Mouse (Mus musculus) lung, adult 2 months (tissue): ENCODE results near the gene Kcnip1.

ENCODE experiments used
- CTCF ChIP-seq: fragments of 200-500 bp; IDR thresholded peaks from 2 replicates; pipeline ENCODE4 v1.5.1; 2011; ENCODE audit warnings: mild to moderate bottlenecking, low read length, control low read depth; ENCODE audit not compliant: insufficient read depth
- POLR2A ChIP-seq: fragments of 200-500 bp; IDR thresholded peaks from 2 replicates; pipeline ENCODE4 v1.6.1; 2011; ENCODE audit warnings: low read depth, mild to moderate bottlenecking, control low read depth, low read length, borderline replicate concordance; ENCODE audit errors: extremely low read depth

DNA sequence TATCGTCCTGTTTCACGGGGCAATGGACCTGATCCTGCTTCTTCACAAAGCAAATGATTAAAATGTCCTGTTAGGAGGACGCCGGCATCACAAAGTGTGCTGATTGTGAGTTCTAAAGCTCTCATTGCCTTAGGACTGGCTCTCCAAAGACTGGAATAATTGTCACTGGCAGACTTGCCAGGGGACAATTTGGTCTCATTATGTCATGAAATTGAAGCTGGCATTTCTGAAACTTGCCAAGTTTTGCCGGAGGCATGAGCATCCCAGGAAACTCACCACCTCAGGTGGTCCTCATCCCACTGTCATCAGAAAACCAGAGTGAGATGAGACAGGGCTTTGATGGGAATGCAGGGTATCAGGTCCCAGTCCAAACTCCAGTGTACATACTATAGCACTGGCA is 171.6 kb downstream of the Kcnip1 start:
- no peak for TF ChIP-seq POLR2A
- no peak for TF ChIP-seq CTCF
